In the genomic region with DNA sequence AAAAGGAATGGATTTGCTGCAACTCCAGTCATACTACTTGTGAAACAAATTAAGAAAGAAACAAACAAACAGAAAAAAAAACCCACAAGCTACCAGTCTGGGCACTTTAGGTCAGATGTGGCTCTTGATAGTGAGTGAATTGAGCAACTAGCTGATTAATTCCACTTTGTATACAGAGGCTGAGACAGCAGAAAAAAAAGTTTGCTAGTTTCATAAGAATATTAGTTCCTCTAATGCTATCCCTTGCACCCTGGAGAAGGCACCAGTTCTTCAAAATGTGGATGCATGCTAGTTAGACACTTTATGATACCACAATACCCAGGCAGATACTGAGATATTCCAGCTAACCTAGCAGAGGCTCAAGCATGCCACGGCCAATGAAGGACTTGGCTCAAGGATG, we compare ENCODE assay signal across 13 mouse cellular contexts.
"Had no signal": no experiment of that assay in that cellular context is flagged by ENCODE, and none has a peak within 500 bp of the region (broad histone marks: within the 10 kb centered on the region; RNA-seq: fewer than 3 reads in every experiment).

No protein-coding gene starts in this region.

- H3K27ac ChIP-seq: kidney, postnatal 0 days; liver, embryonic 14.5 days; lung, embryonic 15.5 days; midbrain, embryonic 10.5 days; neural tube, embryonic 13.5 days had no signal

- H3K4me2 ChIP-seq: lung, embryonic 15.5 days; neural tube, embryonic 13.5 days had no signal

- DNase-seq: kidney, adult 11 months; kidney, adult 9 months; kidney, postnatal 36 days; left cerebral cortex, postnatal 4 days; midbrain, embryonic 14.5 days; retina, postnatal 1 day; right cerebral cortex, postnatal 14 days; thymus, postnatal 14 days had no signal

- H3K4me1 ChIP-seq: lung, embryonic 15.5 days; midbrain, embryonic 10.5 days; neural tube, embryonic 13.5 days had no signal

- H3K36me3 ChIP-seq: lung, embryonic 15.5 days; midbrain, embryonic 10.5 days; neural tube, embryonic 13.5 days had no signal

- H3K9me3 ChIP-seq: lung, embryonic 15.5 days; midbrain, embryonic 10.5 days; neural tube, embryonic 13.5 days had no signal

- H3K27me3 ChIP-seq: lung, embryonic 15.5 days; neural tube, embryonic 13.5 days had no signal

- H3K9ac ChIP-seq: liver, embryonic 14.5 days; lung, embryonic 15.5 days; neural tube, embryonic 13.5 days had no signal

- H3K4me3 ChIP-seq: lung, embryonic 15.5 days; midbrain, embryonic 10.5 days; neural tube, embryonic 13.5 days had no signal
